Mouse (Mus musculus) heart, adult 2 months (tissue): ENCODE measurements around the gene Rrm1. TPM values are rescaled to one million over a fixed set of nuclear protein-coding genes. Genes with fewer than 3 reads are reported as not detected.
"Not testable (repeated sequence)": the region's sequence is repeated elsewhere in the genome, so short reads cannot be mapped to it uniquely, and the experiment has no call there.

Experiments
- DNase-seq, 2 experiments: peaks; one replicate each; pipeline ENCODE4 v3.0.0; 2021
- H3K27ac ChIP-seq: fragments of 200-600 bp; 2 replicates; pipeline ENCODE4 v1.8.1; 2022
- H3K27me3 ChIP-seq: fragments of 200-500 bp; 2 replicates; pipeline ENCODE4 v1.6.1; 2012; ENCODE audit warnings: mild to moderate bottlenecking, low read length, inconsistent platforms, mixed read lengths; ENCODE audit not compliant: control insufficient read depth, insufficient read depth
- H3K36me3 ChIP-seq: fragments of 200-500 bp; 2 replicates; pipeline ENCODE4 v1.6.1; 2012; ENCODE audit warnings: low read length, inconsistent platforms; ENCODE audit not compliant: control insufficient read depth, insufficient read depth
- H3K4me1 ChIP-seq: fragments of 200-500 bp; 2 replicates; pipeline ENCODE4 v1.6.1; 2011; ENCODE audit warnings: low read length; ENCODE audit not compliant: control insufficient read depth, insufficient read depth
- H3K4me3 ChIP-seq: fragments of 200-600 bp; 2 replicates; pipeline ENCODE4 v1.8.1; 2022
- H3K79me2 ChIP-seq: fragments of 200-500 bp; replicated peaks from 2 replicates; pipeline ENCODE4 v1.6.1; 2012; ENCODE audit warnings: mild to moderate bottlenecking, inconsistent platforms, low read length, moderate library complexity, mixed read lengths; ENCODE audit not compliant: control insufficient read depth, insufficient read depth
- H3K9ac ChIP-seq: fragments of 200-500 bp; 2 replicates; pipeline ENCODE4 v1.6.1; 2012; ENCODE audit warnings: low read depth, mild to moderate bottlenecking, control low read depth, inconsistent platforms, low read length, mixed read lengths
- CTCF ChIP-seq: fragments of 200-600 bp; IDR thresholded peaks from 2 replicates; pipeline ENCODE4 v1.8.1; 2022; ENCODE audit warnings: antibody characterized with exemption, mild to moderate bottlenecking, moderate library complexity
- EP300 ChIP-seq: fragments of 200-500 bp; IDR thresholded peaks from 2 replicates; pipeline ENCODE4 v1.6.1; 2011; ENCODE audit warnings: low read depth, low read length, control low read depth; ENCODE audit not compliant: insufficient read depth
- POLR2A ChIP-seq: fragments of 200-500 bp; IDR thresholded peaks from 2 replicates; pipeline ENCODE4 v1.6.1; 2011; ENCODE audit warnings: mild to moderate bottlenecking, low read depth, low read length, control low read depth; ENCODE audit not compliant: insufficient read depth
- WGBS: fragments of 180-500 bp; shearing (Covaris S2); methylation state at CpG from one replicate; pipeline ENCODE4 v1.1.7; 2018; 5-methylcytosine and 5-hydroxymethylcytosine counted together
- intact Hi-C: fragments of 180-260 bp; cut with DNase I; formaldehyde crosslinking; loops from one replicate; pipeline ENCODE4 v1.15.1; 2025
- polyA plus RNA-seq: library from polyadenylated mRNA; depleted of rRNA; stranded (reverse); fragments of >200 nt; gene quantifications from 2 replicates; pipeline ENCODE4 v1.2.3, GENCODE M21; 2012
- total RNA-seq, 2 experiments: library from RNA; stranded (reverse); gene quantifications; 2 replicates each; pipeline ENCODE4 v1.2.3; 2021

Rrm1 gene
- total and polyA plus RNA-seq, 3 experiments = 4.4 to 9.9 (median 9.6) TPM

DNA sequence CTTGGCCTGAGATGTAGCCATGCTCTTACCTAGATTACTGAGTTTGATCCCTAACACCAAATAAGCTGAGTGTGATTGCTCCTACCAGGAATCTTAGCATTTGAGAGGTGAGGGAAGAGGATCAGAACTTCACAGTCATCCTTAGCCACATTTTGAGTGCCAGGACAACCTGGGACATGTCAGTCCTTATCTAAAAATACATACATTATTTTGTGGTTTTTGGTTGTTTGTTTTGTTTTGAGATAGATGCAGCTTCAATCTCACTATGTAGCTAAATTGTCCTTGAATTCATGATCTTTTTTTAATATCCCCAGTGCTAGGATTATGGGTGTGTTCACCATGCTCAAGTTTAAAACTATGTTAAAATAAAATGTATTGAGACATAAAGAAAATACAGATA, 34.1 kb upstream of the Rrm1 start:
- Histone ChIP-seq H3K27ac (no peak overlapping the region), H3K9ac (no peak overlapping the region), H3K27me3 (no peaks in the 10 kb centered on the region), H3K4me3 (no peak overlapping the region), H3K4me1 (peaks cover 2% of the 10 kb centered on the region; the same call in 1 of the 2 replicates), H3K36me3 (no peaks in the 10 kb centered on the region), H3K79me2 (no peaks in the 10 kb centered on the region)
- TF ChIP-seq POLR2A (no peak), EP300 (no peak), CTCF (no peak)
- intact Hi-C loops = no loop called here
- no peak for DNase-seq

DNA sequence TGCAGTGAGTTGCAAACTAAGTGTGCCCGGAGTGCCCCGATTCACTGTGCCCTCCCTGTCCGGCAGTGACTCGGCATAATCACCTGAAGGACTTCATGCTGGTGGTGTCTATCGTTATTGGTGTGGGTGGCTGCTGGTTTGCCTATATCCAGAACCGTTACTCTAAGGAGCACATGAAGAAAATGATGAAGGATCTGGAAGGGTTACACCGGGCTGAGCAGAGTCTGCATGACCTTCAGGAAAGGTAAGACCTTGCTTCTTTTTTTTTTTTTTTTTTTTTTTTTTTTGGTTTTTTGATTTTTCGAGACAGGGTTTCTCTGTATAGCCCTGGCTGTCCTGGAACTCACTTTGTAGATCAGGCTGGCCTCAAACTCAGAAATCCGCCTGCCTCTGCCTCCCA, 26.2 kb upstream of the Rrm1 start:
- H3K79me2 ChIP-seq, intact Hi-C loops, DNase-seq, H3K27me3 ChIP-seq, H3K4me3 ChIP-seq, H3K4me1 ChIP-seq, H3K27ac ChIP-seq, H3K36me3 ChIP-seq, H3K9ac ChIP-seq: not testable (repeated sequence)
- 95% methylated on average over 9 of the region's 9 CpGs for WGBS

DNA sequence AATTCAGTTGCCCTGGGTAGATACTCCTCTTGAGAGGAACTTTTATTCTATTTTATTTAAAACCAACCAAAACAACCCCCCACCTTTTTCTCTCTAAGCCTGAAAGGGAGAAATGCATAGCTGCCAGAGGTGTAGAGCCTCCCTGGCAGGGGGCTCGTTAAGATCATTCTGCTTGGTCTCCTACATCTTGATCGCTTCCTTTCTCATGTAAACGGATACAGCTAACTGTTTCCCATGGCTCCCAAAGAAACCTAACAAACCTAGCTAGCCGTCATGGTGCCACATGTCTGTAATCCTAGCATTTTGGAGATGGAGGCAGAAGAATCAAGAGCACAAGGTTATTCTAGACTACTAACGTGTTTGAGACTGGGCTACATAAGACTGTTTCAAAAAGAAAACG, 25.7 kb upstream of the Rrm1 start:
- no peak for TF ChIP-seq CTCF
- intact Hi-C loops = loop anchor here (2.0 kb wide), 1 partner anchor 157 kb away; no protein-coding TSS in a partner anchor
- WGBS = 72% methylated on average over 6 of the region's 6 CpGs
- Histone ChIP-seq H3K4me1 (peaks cover 1% of the 10 kb centered on the region; the same call in 1 of the 2 replicates), H3K27me3 (no peaks in the 10 kb centered on the region), H3K9ac (no peak overlapping the region; the same call in 1 of the 2 replicates), H3K79me2 (no peaks in the 10 kb centered on the region), H3K36me3 (no peaks in the 10 kb centered on the region), H3K27ac (no peak overlapping the region), H3K4me3 (no peak overlapping the region)
- DNase-seq = no peak

DNA sequence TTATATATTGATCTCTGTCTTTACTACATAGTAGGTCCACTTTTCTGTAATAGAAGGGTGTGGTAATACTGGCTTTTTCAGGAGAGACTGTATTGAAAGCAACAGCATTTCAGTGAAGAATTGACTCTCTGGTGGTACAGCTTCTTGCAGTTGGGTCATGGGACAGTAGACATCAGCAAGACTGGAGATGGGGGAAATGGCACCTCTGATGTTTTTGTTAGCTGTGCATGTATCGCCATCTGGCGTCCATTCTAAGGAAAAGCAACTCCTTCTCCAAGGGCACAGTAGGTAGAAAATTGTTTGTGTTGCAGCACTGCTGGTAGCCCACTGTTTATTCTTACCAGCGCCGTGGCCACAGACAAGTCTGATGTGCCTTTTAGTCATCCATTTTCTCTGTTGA, 24.1 kb upstream of the Rrm1 start:
- no peak overlapping the region for H3K9ac ChIP-seq
- intact Hi-C loops = loop anchor here (1.0 to 2.0 kb wide), 3 partner anchors 151 to 224 kb away; no protein-coding TSS in a partner anchor
- no peak overlapping the region for H3K4me3 ChIP-seq
- TF ChIP-seq POLR2A (no peak), EP300 (peak; percentile 74), CTCF (peak; percentile 94)
- WGBS = 4% methylated on average over 4 of the region's 4 CpGs
- peaks cover 2% of the 10 kb centered on the region; the same call in 1 of the 2 replicates for H3K27me3 ChIP-seq
- no peaks in the 10 kb centered on the region for H3K79me2 ChIP-seq
- peak; percentile 41 to 52 for DNase-seq
- no peak overlapping the region for H3K27ac ChIP-seq
- H3K4me1 ChIP-seq = peaks cover 1% of the 10 kb centered on the region; the same call in 1 of the 2 replicates
- no peaks in the 10 kb centered on the region for H3K36me3 ChIP-seq

DNA sequence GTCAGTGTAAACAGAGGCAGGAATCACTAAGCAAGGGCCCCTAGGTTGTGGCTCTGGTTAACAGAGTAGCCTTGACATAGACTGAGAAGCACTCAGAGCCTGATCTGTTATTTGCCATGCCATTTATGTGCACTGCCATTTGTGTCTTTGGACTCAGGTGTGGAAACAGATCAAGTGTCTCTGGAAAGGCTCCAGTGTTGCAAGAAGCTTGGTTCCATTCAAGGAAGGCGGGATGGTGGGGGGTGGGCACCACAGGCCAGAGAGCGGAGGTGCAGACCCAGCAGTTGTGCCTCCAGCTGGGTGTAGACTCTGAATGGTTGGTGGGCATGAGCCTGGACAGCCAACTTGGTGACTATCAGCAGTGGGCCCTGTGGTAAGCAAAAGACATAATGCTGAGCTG, 19.5 kb upstream of the Rrm1 start:
- Histone ChIP-seq H3K4me3 (no peak overlapping the region), H3K27ac (no peak overlapping the region), H3K79me2 (no peaks in the 10 kb centered on the region), H3K9ac (no peak overlapping the region), H3K36me3 (no peaks in the 10 kb centered on the region), H3K27me3 (peaks cover 2% of the 10 kb centered on the region; the same call in 1 of the 2 replicates), H3K4me1 (peaks cover 1% of the 10 kb centered on the region; the same call in 1 of the 2 replicates)
- intact Hi-C loops = no loop called here
- WGBS = 95% methylated on average over 2 of the region's 2 CpGs
- TF ChIP-seq CTCF (no peak), POLR2A (no peak), EP300 (no peak)
- no peak for DNase-seq

DNA sequence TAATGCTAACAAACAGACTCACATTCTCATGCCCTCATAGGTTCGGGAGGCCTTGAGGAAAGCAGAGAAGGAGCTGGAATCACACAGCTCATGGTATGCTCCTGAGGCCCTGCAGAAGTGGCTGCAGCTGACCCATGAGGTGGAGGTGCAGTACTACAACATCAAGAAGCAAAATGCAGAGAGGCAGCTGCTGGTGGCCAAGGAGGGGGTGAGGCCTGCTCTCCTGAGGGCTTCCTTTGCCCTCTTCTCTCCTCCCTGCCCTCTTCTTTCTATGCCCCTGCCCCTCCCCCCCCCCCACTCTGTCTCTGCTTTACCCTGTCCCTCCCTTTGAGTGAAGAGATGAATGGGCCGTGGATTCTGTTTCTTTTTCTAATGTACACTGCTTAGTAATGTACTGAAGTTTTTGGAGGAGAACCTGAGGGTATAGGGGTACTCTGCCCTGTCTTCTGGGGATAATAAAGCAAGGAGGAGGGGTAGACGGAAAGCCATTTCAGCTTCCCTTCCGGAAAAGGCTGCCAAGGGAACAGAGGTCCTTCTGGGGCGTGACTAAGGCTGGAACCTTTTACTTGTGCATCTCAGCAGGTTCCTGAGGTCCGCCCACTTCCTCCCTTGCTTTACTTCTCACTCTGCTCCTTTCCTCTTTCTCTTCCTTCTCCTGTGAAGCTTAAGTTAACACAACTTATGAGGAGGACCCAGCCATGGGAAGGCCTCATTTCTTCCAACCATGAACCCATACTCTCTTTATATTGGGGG, 15.4 kb upstream of the Rrm1 start:
- TF ChIP-seq CTCF (no peak), EP300 (no peak), POLR2A (no peak)
- intact Hi-C loops = no loop called here
- Histone ChIP-seq H3K4me1 (no peaks in the 10 kb centered on the region; the same call in 1 of the 2 replicates), H3K9ac (no peak overlapping the region), H3K27ac (no peak overlapping the region), H3K36me3 (no peaks in the 10 kb centered on the region), H3K27me3 (peaks cover 2% of the 10 kb centered on the region; the same call in 1 of the 2 replicates), H3K4me3 (no peak overlapping the region), H3K79me2 (no peaks in the 10 kb centered on the region)
- WGBS = 47% methylated on average over 6 of the region's 6 CpGs
- DNase-seq = no peak
